Mouse (Mus musculus): ENCODE data around the gene Polr3gl. TPM values are rescaled to one million over a fixed set of nuclear protein-coding genes. Genes with fewer than 3 reads are reported as not detected.

The Polr3gl gene
- polyA plus RNA-seq, 1 experiment from 2014 or later = 33.6 TPM

DNA sequence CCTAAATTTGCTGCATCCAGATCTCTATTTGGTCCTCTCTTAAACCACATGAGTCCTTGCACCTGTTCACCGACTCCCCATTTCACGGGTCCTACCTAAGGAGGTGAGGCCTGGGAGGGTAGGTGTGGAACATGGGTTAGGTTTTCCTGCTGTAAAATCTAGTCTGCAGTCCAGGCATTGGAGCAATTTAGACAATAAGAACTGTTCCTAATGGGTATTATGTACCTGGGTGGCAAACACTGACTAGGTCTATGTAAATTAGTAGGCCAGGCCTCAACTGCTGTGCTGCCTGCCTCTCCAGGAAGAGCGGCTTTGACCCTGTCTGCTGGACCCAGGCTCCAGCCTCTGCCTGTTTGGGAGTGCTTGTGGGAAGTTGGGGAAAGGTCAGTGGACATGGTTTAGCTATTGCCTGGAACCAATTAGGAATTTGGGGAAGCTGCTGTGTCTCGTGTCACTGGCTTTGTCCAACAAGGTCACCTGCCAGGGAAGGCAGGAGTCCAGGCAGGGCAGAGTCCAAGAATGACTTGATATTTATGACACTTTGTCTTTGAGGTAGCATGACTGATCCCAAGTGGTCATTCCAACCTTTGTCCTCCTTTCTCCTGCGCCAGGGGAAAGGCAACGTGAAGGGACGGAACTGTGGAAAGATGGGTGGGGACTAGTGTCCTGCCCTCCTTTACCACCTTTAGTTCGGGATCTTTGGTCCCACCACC lies 18.6 kb downstream of the Polr3gl start:
- CTCF ChIA-PET = interaction anchor here (1.7 to 11.5 kb wide), 3 partner anchors 13 to 27 kb away, joined by 7 to 312 read pairs (median 19); partner anchors contain the start of genes Polr3gl and Txnip
- POLR2A ChIA-PET = interaction anchor here (0.6 to 3.5 kb wide), 5 partner anchors 13 to 268 kb away, joined by 3 to 44 read pairs (median 21); partner anchors contain the start of gene Txnip
- ATAC-seq = no peak

DNA sequence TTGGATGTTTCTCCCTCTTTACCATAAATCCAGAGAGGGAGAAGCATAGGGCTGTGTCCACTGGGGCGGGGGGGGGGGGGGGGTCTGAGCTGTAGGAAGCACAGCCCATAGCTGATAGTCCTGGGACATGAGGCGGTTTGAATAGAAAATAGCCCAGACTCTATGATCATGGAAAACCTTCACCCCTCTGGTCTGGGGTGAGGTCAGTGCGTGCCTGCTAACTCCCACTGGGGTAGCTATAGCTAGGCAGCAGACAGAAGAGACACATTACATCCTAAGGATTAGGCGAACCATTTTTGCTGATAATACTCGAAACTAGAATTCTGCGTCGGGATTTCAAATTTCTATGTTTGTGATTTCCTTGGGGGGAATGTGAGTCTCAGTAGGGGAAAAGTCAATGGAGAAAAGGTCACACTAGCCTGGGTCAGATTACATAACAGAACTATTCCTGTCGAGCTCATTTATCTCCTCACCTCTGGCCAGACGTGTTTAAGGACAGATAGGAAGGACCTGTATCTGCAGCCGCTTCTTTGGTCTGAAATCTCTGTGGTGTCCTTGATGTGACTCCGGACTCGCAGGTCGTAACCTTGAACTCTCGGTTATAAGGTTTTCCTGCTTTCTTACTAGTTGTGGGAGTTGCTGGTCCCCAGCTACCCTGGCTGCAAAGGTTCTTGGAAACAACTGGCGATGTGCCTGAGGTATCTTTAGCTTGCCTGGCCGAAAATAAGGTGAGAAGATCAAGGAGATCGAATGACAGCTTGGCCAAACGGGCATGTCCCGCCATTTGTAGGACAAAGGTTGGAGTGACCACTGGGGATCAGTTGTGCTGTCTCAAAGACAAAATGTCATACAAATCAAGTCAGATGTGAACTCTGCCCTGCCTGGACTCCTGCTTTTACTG lies 20.1 kb downstream of the Polr3gl start:
- in situ Hi-C loops (cut with MboI; ENCODE audit: low pct_unique_long_range_greater_than_20kb) = no loop called here
- POLR2A ChIA-PET = interaction anchor here (0.8 to 3.1 kb wide), 3 partner anchors 12 to 295 kb away, joined by 3 to 21 read pairs (median 11); partner anchors contain the start of gene Txnip
- CTCF ChIA-PET = interaction anchor here (1.2 to 11.5 kb wide), 3 partner anchors 12 to 71 kb away, joined by 3 to 312 read pairs (median 6); partner anchors contain the start of genes Itga10 and Txnip
- no peaks in the 10 kb centered on the region for H3K27me3 ChIP-seq
- DNase-seq (ENCODE audit: low read depth, low spot score) = no peak
- no peak for TF ChIP-seq CTCF (IDR thresholded peaks at IDR 0.05)
- ATAC-seq = no peak

More for the DNA sequence above, 18.6 kb downstream of the Polr3gl start:
- no peaks in the 10 kb centered on the region for H3K27me3 ChIP-seq
- DNase-seq (ENCODE audit: low read depth, low spot score) = no peak
- in situ Hi-C loops (cut with MboI; ENCODE audit: low pct_unique_long_range_greater_than_20kb) = no loop called here
- TF ChIP-seq CTCF (IDR thresholded peaks at IDR 0.05) = no peak

DNA sequence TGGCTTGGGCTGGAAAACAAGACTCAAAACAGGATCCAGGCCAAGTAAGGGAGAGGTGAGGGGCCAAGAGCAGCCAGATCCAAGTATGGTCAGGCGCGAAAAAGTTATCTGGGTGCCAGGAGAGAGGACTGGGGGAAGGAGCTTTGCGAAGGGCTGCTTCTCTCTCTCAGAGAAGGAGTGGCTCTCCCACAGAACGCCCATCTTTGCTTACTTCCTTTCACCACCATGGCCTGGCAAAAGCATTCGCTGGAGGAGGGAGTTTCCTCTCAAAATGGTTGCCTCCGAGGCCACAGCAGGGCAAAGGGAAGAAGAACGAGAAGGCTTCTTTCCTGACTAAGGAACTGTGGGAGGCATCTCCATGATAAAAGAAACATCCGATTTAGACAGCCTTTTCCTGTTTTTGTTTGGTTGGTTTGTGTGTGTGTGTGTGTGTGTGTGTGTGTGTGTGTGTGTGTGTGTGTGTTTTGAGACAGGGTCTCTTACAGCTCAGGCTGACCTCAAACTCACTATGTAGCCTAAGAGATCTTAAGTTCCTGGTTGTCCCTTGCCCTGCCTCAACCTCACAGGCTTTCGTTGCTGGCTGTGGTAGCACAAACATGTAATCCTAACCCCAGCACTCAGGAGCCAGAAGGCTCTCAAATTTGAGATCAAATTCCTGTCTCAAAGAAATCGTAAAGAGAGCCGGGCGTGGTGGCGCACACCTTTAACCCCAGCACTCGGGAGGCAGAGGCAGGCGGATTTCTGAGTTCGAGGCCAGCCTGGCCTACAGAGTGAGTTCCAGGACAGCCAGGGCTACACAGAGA lies 21.9 kb downstream of the Polr3gl start:
- no peaks in the 10 kb centered on the region for H3K27me3 ChIP-seq
- CTCF ChIA-PET = interaction anchor here (1.7 to 2.6 kb wide), 2 partner anchors 8 to 9 kb away, joined by 6 to 9 read pairs; no protein-coding TSS in a partner anchor
- in situ Hi-C loops (cut with MboI; ENCODE audit: low pct_unique_long_range_greater_than_20kb) = no loop called here
- POLR2A ChIA-PET = interaction anchor here (1.2 to 1.5 kb wide), 2 partner anchors 10 to 11 kb away, joined by 3 read pairs; no protein-coding TSS in a partner anchor
- no peak for ATAC-seq
- TF ChIP-seq CTCF (IDR thresholded peaks at IDR 0.05) = no peak
- DNase-seq (ENCODE audit: low read depth, low spot score) = no peak

- no peak for TF ChIP-seq CTCF (IDR thresholded peaks at IDR 0.05)
- CTCF ChIA-PET = interaction anchor here (1.5 to 2.6 kb wide), 3 partner anchors 8 to 20 kb away, joined by 3 to 9 read pairs (median 6); no protein-coding TSS in a partner anchor
- ATAC-seq (no peak), DNase-seq (ENCODE audit: low read depth, low spot score) (no peak)
- POLR2A ChIA-PET = interaction anchor here (0.8 to 1.5 kb wide), 3 partner anchors 9 to 32 kb away, joined by 3 read pairs; no protein-coding TSS in a partner anchor
- in situ Hi-C loops (cut with MboI; ENCODE audit: low pct_unique_long_range_greater_than_20kb) = no loop called here
- H3K27me3 ChIP-seq = no peaks in the 10 kb centered on the region
These were observed 22.6 kb downstream of the Polr3gl start for GRCm38 (mm10) chr3:96571336-96571735.

DNA sequence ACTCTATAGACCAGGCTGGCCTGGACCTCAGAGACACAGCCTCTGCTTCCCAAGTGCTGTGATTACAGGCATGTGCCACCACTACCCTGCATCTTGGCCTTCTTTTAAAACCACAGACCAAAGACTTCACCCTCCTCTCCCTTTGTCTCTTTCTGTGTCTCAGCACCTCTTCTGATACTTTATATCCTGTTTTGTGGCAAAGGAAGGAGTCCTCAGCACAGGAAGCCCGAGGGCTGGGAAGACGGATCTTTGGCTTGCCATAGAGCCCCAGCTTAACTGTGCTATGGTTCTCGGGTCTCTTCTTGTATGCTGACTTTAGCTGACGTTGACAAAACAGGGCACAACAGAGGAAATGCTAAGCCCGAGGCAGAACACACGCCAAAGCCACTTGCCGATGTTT lies 23.3 kb downstream of the Polr3gl start:
- ChIA-PET POLR2A (interaction anchor here (0.8 to 1.4 kb wide), 3 partner anchors 8 to 33 kb away, joined by 3 to 6 read pairs (median 3); partner anchors contain the start of gene Txnip), CTCF (interaction anchor here (1.5 to 2.6 kb wide), 2 partner anchors 10 to 20 kb away, joined by 3 to 9 read pairs; no protein-coding TSS in a partner anchor)
- in situ Hi-C loops (cut with MboI; ENCODE audit: low pct_unique_long_range_greater_than_20kb) = no loop called here
- no peak for TF ChIP-seq CTCF (IDR thresholded peaks at IDR 0.05)
- H3K27me3 ChIP-seq = no peaks in the 10 kb centered on the region
- ATAC-seq (no peak), DNase-seq (ENCODE audit: low read depth, low spot score) (no peak)

- ChIA-PET CTCF (interaction anchor here (1.5 to 2.6 kb wide), 2 partner anchors 10 to 19 kb away, joined by 3 to 9 read pairs; no protein-coding TSS in a partner anchor), POLR2A (interaction anchor here (1.4 kb wide), 1 partner anchor 12 kb away, joined by 6 read pairs; the partner anchor contains the start of gene Txnip)
- DNase-seq (ENCODE audit: low read depth, low spot score) = no peak
- ATAC-seq = no peak
- in situ Hi-C loops (cut with MboI; ENCODE audit: low pct_unique_long_range_greater_than_20kb) = no loop called here
- H3K27me3 ChIP-seq = no peaks in the 10 kb centered on the region
- no peak for TF ChIP-seq CTCF (IDR thresholded peaks at IDR 0.05)
These were observed 23.9 kb downstream of the Polr3gl start for GRCm38 (mm10) chr3:96569966-96570605.

DNA sequence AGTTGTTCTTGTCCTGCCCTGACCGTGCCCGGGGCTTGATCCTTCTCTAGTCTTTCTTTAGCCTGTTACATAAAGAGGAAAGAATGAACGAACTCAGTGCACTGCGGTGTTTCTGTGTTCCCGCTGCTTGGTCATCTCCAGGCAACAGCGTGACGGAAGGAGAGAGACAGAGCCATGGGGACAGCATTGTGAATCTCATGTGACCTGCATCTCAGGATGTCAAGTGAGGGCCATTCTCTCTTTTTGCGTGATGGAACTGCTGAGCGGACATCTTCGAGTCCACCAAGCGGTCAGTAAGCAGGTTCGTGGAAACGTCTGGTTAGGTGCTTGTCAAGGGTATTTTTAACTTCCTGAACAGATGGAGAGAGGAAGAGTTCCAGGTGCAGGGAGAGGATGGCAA lies 24.5 kb downstream of the Polr3gl start:
- no peak for DNase-seq (ENCODE audit: low read depth, low spot score)
- ChIA-PET POLR2A (interaction anchor here (1.4 kb wide), 1 partner anchor 12 kb away, joined by 6 read pairs; the partner anchor contains the start of gene Txnip), CTCF (no interaction called here)
- in situ Hi-C loops (cut with MboI; ENCODE audit: low pct_unique_long_range_greater_than_20kb) = no loop called here
- no peaks in the 10 kb centered on the region for H3K27me3 ChIP-seq
- ATAC-seq = no peak
- no peak for TF ChIP-seq CTCF (IDR thresholded peaks at IDR 0.05)

GRCm38 (mm10) chr3:96568605-96569004 lies 25.4 kb downstream of the Polr3gl start:
- H3K27me3 ChIP-seq = no peaks in the 10 kb centered on the region
- DNase-seq (ENCODE audit: low read depth, low spot score) (no peak), ATAC-seq (no peak)
- TF ChIP-seq CTCF (IDR thresholded peaks at IDR 0.05) = no peak
- POLR2A ChIA-PET = interaction anchor here (1.1 kb wide), 1 partner anchor 11 kb away, joined by 5 read pairs; the partner anchor contains the start of gene Txnip
- in situ Hi-C loops (cut with MboI; ENCODE audit: low pct_unique_long_range_greater_than_20kb) = no loop called here
- CTCF ChIA-PET = no interaction called here
